Mouse (Mus musculus) myocyte (in vitro differentiated cells): ENCODE measurements around the gene Plscr3.

Source experiments
- POLR2A ChIP-seq: IDR thresholded peaks from one replicate; pipeline ENCODE4 v1.6.1; 2011; ENCODE audit warnings: low read depth, mild to moderate bottlenecking, control low read depth, moderate library complexity; ENCODE audit not compliant: insufficient read length
- POLR2AphosphoS2 ChIP-seq: IDR thresholded peaks from one replicate; pipeline ENCODE4 v1.6.1; 2011; ENCODE audit warnings: low read depth, control low read depth; ENCODE audit not compliant: insufficient read length

DNA sequence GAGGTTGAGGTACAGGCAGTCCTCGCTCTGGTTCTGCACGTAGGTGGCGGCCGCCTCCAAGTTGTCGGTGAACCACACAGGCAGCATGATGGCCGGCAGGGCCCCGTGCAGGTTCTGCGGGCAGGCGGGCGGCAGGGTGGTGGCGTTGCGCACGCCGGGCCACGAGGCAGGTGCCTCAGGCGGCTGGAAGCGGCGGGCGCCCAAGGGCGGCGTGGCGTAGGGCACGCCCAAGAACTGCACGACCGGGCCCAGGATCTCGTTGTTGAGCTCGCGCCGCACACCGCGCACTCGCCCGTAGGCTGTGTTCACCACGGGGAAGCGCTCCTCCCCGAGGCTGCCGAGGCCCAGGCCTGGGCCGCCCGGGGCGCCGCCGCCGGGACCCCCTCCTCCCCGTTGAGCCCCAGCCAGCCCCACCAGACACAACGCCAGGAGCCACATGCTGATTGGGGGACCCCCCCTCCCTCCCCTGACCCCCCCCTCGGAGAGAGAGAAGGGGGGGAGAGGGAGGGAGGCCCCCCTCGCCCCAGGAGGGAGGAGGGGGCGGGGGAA, 12.1 kb upstream of the Plscr3 start:
- TF ChIP-seq POLR2A (no peak), POLR2AphosphoS2 (no peak)
